Mouse (Mus musculus) stomach, embryonic 14.5 days (tissue): Measurements from ENCODE around the gene E2f3. TPM values are rescaled to one million over a fixed set of nuclear protein-coding genes. Genes with fewer than 3 reads are reported as not detected.

Experiments used
- ATAC-seq: fragments of 200-750 bp; cut with Nextera tagmentation; 2 replicates; pipeline ENCODE4 v1.8.0; 2017; ENCODE audit warnings: low read depth, moderate TSS enrichment; ENCODE audit not compliant: insufficient number of reproducible peaks, insufficient read depth, low FRiP score
- H3K27ac ChIP-seq: fragments of 300-500 bp; sonication (generic); 2 replicates; pipeline ENCODE4 v1.5.1; 2014; ENCODE audit warnings: mild to moderate bottlenecking, low read length, moderate library complexity, mixed read lengths
- H3K27me3 ChIP-seq: fragments of 300-500 bp; sonication (generic); 2 replicates; pipeline ENCODE4 v1.6.1; 2014; ENCODE audit warnings: low read length, control low read depth, mixed read lengths; ENCODE audit not compliant: control insufficient read depth, insufficient read depth
- H3K36me3 ChIP-seq: fragments of 300-500 bp; sonication (generic); 2 replicates; pipeline ENCODE4 v1.6.1; 2014; ENCODE audit warnings: mild to moderate bottlenecking, control low read depth, low read length, moderate library complexity, mixed read lengths; ENCODE audit not compliant: control insufficient read depth, insufficient read depth
- H3K4me1 ChIP-seq: fragments of 300-500 bp; sonication (generic); 2 replicates; pipeline ENCODE4 v1.6.1; 2014; ENCODE audit warnings: low read length, control low read depth, mixed read lengths; ENCODE audit not compliant: control insufficient read depth, insufficient read depth
- H3K4me2 ChIP-seq: fragments of 300-500 bp; sonication (generic); replicated peaks from 2 replicates; pipeline ENCODE4 v1.6.1; 2014; ENCODE audit warnings: low read depth, low read length, control low read depth
- H3K4me3 ChIP-seq: fragments of 300-500 bp; sonication (generic); 2 replicates; pipeline ENCODE4 v1.5.1; 2014; ENCODE audit warnings: low read depth, low read length, control low read depth
- H3K9ac ChIP-seq: fragments of 300-500 bp; sonication (generic); replicated peaks from 2 replicates; pipeline ENCODE4 v1.6.1; 2014; ENCODE audit warnings: low read depth, mild to moderate bottlenecking, control low read depth, low read length, moderate library complexity, mixed read lengths
- H3K9me3 ChIP-seq: fragments of 300-500 bp; sonication (generic); 2 replicates; pipeline ENCODE4 v1.6.1; 2016; ENCODE audit warnings: low read depth, low read length, control low read depth; ENCODE audit not compliant: control insufficient read depth
- WGBS: fragments of 180-500 bp; shearing (Covaris S2); extraction: QIAGEN DNeasy Blood & Tissue Kit; methylation state at CpG from one replicate; pipeline ENCODE4 v1.1.7; 2014; 5-methylcytosine and 5-hydroxymethylcytosine counted together
- polyA plus RNA-seq: library from polyadenylated mRNA; unstranded; fragments of >200 nt; fragmentation: Nextera tagmentation; extraction: Ambion mirVana; gene quantifications from 2 replicates; pipeline ENCODE4 v1.2.1, GENCODE M21; 2014

E2f3 gene
- polyA plus RNA-seq, 1 experiment from 2014 or later = 11.3 TPM

- Histone ChIP-seq H3K4me2 (no peak overlapping the region), H3K27ac (no peak overlapping the region), H3K9me3 (no peaks in the 10 kb centered on the region), H3K27me3 (no peaks in the 10 kb centered on the region), H3K4me1 (no peaks in the 10 kb centered on the region), H3K9ac (no peak overlapping the region), H3K4me3 (no peak overlapping the region), H3K36me3 (no peaks in the 10 kb centered on the region)
- no peak for ATAC-seq
- 72% methylated on average over 6 of the region's 6 CpGs for WGBS
Observed at GRCm38 (mm10) chr13:30012226-30012625, 26.4 kb upstream of the E2f3 start.

DNA sequence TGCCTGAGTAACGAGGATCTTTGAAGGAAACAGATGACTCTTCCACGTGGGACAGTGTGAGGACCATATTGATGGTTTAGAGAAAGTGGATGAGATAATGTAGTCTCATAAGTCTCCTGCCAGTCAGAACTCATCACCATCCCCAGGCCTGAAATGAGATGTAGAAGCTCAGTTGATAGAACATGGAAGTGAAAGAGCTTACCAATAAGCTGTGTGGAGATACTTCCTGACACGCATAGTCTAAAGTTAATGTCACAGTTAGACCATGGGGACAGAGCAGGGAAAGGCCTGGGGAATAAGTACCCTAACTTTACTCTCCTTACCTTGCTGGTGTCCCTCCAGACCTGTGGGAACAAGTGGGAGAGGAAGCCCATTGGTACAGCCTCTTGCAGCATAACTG lies 22.9 kb upstream of the E2f3 start:
- H3K9ac ChIP-seq = no peak overlapping the region
- H3K27me3 ChIP-seq = no peaks in the 10 kb centered on the region
- H3K4me3 ChIP-seq = no peak overlapping the region
- H3K4me1 ChIP-seq = no peaks in the 10 kb centered on the region
- ATAC-seq = no peak
- H3K4me2 ChIP-seq = no peak overlapping the region
- 74% methylated on average over 3 of the region's 3 CpGs for WGBS
- H3K36me3 ChIP-seq = no peaks in the 10 kb centered on the region
- no peak overlapping the region for H3K27ac ChIP-seq
- no peaks in the 10 kb centered on the region for H3K9me3 ChIP-seq

- Histone ChIP-seq H3K4me2 (no peak overlapping the region), H3K27ac (no peak overlapping the region), H3K9ac (no peak overlapping the region), H3K4me3 (no peak overlapping the region), H3K4me1 (no peaks in the 10 kb centered on the region), H3K9me3 (no peaks in the 10 kb centered on the region), H3K27me3 (no peaks in the 10 kb centered on the region), H3K36me3 (no peaks in the 10 kb centered on the region)
- no peak for ATAC-seq
- 73% methylated on average over 3 of the region's 3 CpGs for WGBS
Observed at GRCm38 (mm10) chr13:30005422-30005821, 19.6 kb upstream of the E2f3 start.

- Histone ChIP-seq H3K27ac (no peak overlapping the region), H3K4me3 (no peak overlapping the region), H3K9ac (no peak overlapping the region), H3K4me2 (no peak overlapping the region), H3K36me3 (no peaks in the 10 kb centered on the region), H3K4me1 (no peaks in the 10 kb centered on the region), H3K27me3 (no peaks in the 10 kb centered on the region), H3K9me3 (no peaks in the 10 kb centered on the region)
- 89% methylated on average over 5 of the region's 5 CpGs for WGBS
- no peak for ATAC-seq
Observed at GRCm38 (mm10) chr13:30004849-30005248, 19.0 kb upstream of the E2f3 start.

- no peak overlapping the region for H3K4me2 ChIP-seq
- no peaks in the 10 kb centered on the region for H3K36me3 ChIP-seq
- H3K4me3 ChIP-seq = no peak overlapping the region
- no peak overlapping the region for H3K9ac ChIP-seq
- no peaks in the 10 kb centered on the region for H3K9me3 ChIP-seq
- H3K27me3 ChIP-seq = no peaks in the 10 kb centered on the region
- ATAC-seq = no peak
- H3K4me1 ChIP-seq = no peaks in the 10 kb centered on the region
- 65% methylated on average over 11 of the region's 11 CpGs for WGBS
- no peak overlapping the region for H3K27ac ChIP-seq
Observed at GRCm38 (mm10) chr13:30003169-30003568, 17.3 kb upstream of the E2f3 start.

GRCm38 (mm10) chr13:30001041-30001440 lies 15.2 kb upstream of the E2f3 start:
- ATAC-seq = no peak; the same call in 1 of the 2 replicates
- no peak overlapping the region for H3K9ac ChIP-seq
- H3K27me3 ChIP-seq = no peaks in the 10 kb centered on the region
- H3K4me2 ChIP-seq = no peak overlapping the region
- H3K36me3 ChIP-seq = no peaks in the 10 kb centered on the region
- H3K27ac ChIP-seq = no peak overlapping the region
- H3K4me1 ChIP-seq = no peaks in the 10 kb centered on the region
- no peak overlapping the region for H3K4me3 ChIP-seq
- WGBS = 27% methylated on average over 5 of the region's 5 CpGs
- no peaks in the 10 kb centered on the region for H3K9me3 ChIP-seq

DNA sequence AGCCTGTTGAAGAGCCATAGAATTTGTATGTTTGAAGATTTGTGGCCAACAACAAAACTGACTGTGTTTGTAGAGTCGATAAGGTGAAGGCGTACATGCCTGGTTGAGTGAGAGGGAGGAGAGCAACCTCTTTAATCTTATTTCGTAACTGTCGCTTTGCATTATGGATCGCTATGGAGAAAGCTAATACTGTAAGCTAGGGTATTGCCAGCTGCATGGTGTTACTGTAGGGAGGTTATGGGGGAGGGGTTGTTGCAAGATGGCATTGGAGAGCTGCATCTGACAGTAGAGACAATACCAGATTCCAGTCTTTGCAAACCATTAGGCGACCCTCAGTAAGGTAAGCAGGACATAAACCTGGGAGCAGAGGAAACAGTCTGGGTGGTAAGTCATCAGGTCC lies 2.1 kb upstream of the E2f3 start:
- no peaks in the 10 kb centered on the region for H3K9me3 ChIP-seq
- H3K27me3 ChIP-seq = no peaks in the 10 kb centered on the region
- WGBS = 85% methylated on average over 6 of the region's 6 CpGs
- no peak overlapping the region for H3K9ac ChIP-seq
- H3K4me1 ChIP-seq = no peaks in the 10 kb centered on the region
- H3K27ac ChIP-seq = no peak overlapping the region
- no peak overlapping the region for H3K4me3 ChIP-seq
- H3K4me2 ChIP-seq = no peak overlapping the region
- H3K36me3 ChIP-seq = no peaks in the 10 kb centered on the region
- ATAC-seq = no peak

DNA sequence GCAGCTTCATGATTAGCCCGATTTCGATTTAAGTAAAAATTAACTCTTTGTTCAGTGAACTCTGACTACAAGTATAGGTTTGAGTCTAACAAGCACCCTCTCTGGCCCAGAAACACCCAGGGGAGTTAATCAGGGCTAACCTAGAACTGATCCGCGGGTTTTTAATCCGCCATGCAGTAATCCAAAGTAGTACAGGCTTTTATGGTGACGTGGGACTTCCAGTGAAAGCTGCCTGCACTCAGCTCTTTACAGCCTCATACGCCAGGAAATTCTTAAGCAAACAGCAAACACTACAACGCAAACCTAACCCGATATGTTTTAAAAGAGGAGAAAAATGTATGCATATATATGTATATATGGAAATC lies 875 bp upstream of the E2f3 start:
- no peak for ATAC-seq
- H3K9me3 ChIP-seq = no peaks in the 10 kb centered on the region
- peak overlapping the region; percentile 29; the same call in 1 of the 2 replicates for H3K27ac ChIP-seq
- H3K4me3 ChIP-seq = peak overlapping the region; percentile 98
- no peaks in the 10 kb centered on the region for H3K27me3 ChIP-seq
- H3K4me2 ChIP-seq = peak overlapping the region; percentile 62
- H3K9ac ChIP-seq = no peak overlapping the region; the same call in 1 of the 2 replicates
- H3K4me1 ChIP-seq = no peaks in the 10 kb centered on the region
- WGBS = 10% methylated on average over 9 of the region's 9 CpGs
- H3K36me3 ChIP-seq = no peaks in the 10 kb centered on the region

DNA sequence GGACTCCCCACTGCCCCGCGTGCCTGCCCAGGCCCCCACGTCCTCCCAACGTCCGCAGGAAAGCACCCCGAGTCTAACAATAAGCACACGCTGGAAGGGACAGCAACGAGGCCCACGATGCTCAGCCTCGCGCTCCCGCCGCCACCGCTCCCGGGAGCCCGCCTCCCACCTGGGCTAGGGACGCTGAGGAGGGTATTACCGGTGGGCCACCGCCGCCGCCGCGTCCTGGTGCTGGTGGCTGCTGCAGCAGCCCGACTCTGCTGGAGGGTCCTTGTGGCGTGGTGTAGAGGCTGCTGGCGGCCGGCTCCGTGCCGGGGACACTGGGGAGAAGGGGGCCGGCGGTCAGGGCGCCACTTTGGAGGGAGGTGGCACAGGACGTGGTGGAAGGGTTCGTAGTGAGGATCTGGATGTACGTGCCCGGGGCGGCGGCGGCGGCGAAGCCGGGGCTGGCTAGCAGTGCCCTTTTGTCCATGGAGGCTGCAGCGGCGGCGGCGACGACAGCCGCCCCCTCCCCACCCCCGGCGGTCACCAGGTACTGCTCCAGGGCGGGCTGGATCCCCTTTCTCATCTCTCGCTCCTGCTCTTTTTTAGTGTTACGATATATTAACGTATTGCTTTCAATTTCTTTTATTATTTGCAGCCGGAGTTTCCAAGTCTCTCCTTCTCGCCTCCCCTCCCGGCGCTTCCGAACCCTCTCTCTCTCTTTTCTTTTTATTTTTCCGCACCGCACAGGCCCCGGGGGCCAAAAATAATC lies 585 bp downstream of the E2f3 start:
- Histone ChIP-seq H3K27ac (peak overlapping the region; percentile 95), H3K9ac (peak overlapping the region; percentile 89), H3K4me2 (peak overlapping the region; percentile 83), H3K4me3 (peak overlapping the region; percentile 98), H3K9me3 (no peaks in the 10 kb centered on the region), H3K36me3 (no peaks in the 10 kb centered on the region), H3K27me3 (no peaks in the 10 kb centered on the region), H3K4me1 (no peaks in the 10 kb centered on the region)
- ATAC-seq = no peak
- WGBS = under 1% methylated on average over 62 of the region's 62 CpGs
